Mouse (Mus musculus) heart, postnatal 36 days (tissue): ENCODE data around the gene Sypl2. TPM values are rescaled to one million over a fixed set of nuclear protein-coding genes. Genes with fewer than 3 reads are reported as not detected.
A peak's percentile ranks its signal among the peaks of the same experiment; 100 is the strongest.

Source experiments
- DNase-seq, 2 experiments: peaks; one replicate each; pipeline ENCODE4 v3.0.0; 2021 to 2022
- intact Hi-C: fragments of 180-260 bp; cut with DNase I; formaldehyde crosslinking; loops from one replicate; pipeline ENCODE4 v1.15.1; 2025
- total RNA-seq, 2 experiments: library from RNA; stranded (reverse); gene quantifications; 2 replicates each; pipeline ENCODE4 v1.2.3; 2021

Gene Sypl2
- total RNA-seq, 2 experiments from 2014 or later: 0.70 to 0.80 TPM

GRCm38 (mm10) chr3:108185460-108186097 lies 40.9 kb downstream of the Sypl2 start:
- intact Hi-C loops: no loop called here
- DNase-seq: no peak

- intact Hi-C loops: no loop called here
- DNase-seq: no peak
Observed at GRCm38 (mm10) chr3:108184742-108185141, 41.7 kb downstream of the Sypl2 start.

GRCm38 (mm10) chr3:108180514-108180913 lies 45.9 kb downstream of the Sypl2 start:
- intact Hi-C loops: no loop called here
- DNase-seq: no peak

- intact Hi-C loops: no loop called here
- no peak for DNase-seq
Observed at GRCm38 (mm10) chr3:108178756-108179715, 47.4 kb downstream of the Sypl2 start.

- peak; percentile 39 to 51 for DNase-seq
- intact Hi-C loops: no loop called here
Observed at GRCm38 (mm10) chr3:108174672-108175531, 51.5 kb downstream of the Sypl2 start.

GRCm38 (mm10) chr3:108169199-108169598 lies 57.2 kb downstream of the Sypl2 start:
- intact Hi-C loops: loop anchor here (5.0 kb wide), 1 partner anchor 83 kb away; no protein-coding TSS in a partner anchor
- no peak for DNase-seq

GRCm38 (mm10) chr3:108167499-108167898 lies 58.9 kb downstream of the Sypl2 start:
- DNase-seq: no peak

GRCm38 (mm10) chr3:108166486-108167211 lies 59.8 kb downstream of the Sypl2 start:
- intact Hi-C loops: loop anchor here (5.0 kb wide), 1 partner anchor 86 kb away; no protein-coding TSS in a partner anchor
- peak in 1 of 2 experiments; percentile 34 for DNase-seq

More at GRCm38 (mm10) chr3:108167499-108167898, 58.9 kb downstream of the Sypl2 start:
- intact Hi-C loops: loop anchor here (5.0 kb wide), 1 partner anchor 85 kb away; no protein-coding TSS in a partner anchor

- no peak for DNase-seq
- intact Hi-C loops: loop anchor here (2.0 to 5.0 kb wide), 2 partner anchors 87 to 223 kb away; no protein-coding TSS in a partner anchor
Observed at GRCm38 (mm10) chr3:108165532-108166315, 60.7 kb downstream of the Sypl2 start.

GRCm38 (mm10) chr3:108164807-108165206 lies 61.6 kb downstream of the Sypl2 start:
- peak; percentile 81 to 82 for DNase-seq
- intact Hi-C loops: loop anchor here (1.0 to 5.0 kb wide), 3 partner anchors 39 to 224 kb away; no protein-coding TSS in a partner anchor

- intact Hi-C loops: loop anchor here (1.0 to 2.0 kb wide), 2 partner anchors 40 to 225 kb away; no protein-coding TSS in a partner anchor
- DNase-seq: no peak
Observed at GRCm38 (mm10) chr3:108164091-108164490, 62.4 kb downstream of the Sypl2 start.

Other genes with a start within 250 kb of the Sypl2 start
- 100 to 1,000 TPM; 161 to 186 TPM for gene Gstm2, start 240.2 kb downstream of the Sypl2 start, total RNA-seq
- gene Gstm1, start 208.7 kb downstream of the Sypl2 start, total RNA-seq: 100 to 1,000 TPM; 265 to 324 TPM
- gene Gstm4, start 181.8 kb downstream of the Sypl2 start, total RNA-seq: 10 to 100 TPM; 12.3 to 13.3 TPM
- gene Ampd2, start 140.0 kb downstream of the Sypl2 start, total RNA-seq: 1 to 10 TPM; 4.6 to 5.1 TPM
- gene Gnat2, start 133.9 kb downstream of the Sypl2 start, total RNA-seq: not detected
- 10 to 100 TPM; 18.3 to 20.0 TPM for gene Gnai3, start 80.5 kb downstream of the Sypl2 start, total RNA-seq
- not detected for gene Gpr61, start 71.8 kb downstream of the Sypl2 start, total RNA-seq
- gene Amigo1, start 40.3 kb downstream of the Sypl2 start, total RNA-seq: 10 to 100 TPM; 15.1 to 15.5 TPM
- gene Cyb561d1, start 25.4 kb downstream of the Sypl2 start, total RNA-seq: 1 to 10 TPM; 5.3 to 5.5 TPM
- gene Atxn7l2, start 15.7 kb downstream of the Sypl2 start, total RNA-seq: 1 to 10 TPM; 2.6 to 3.2 TPM
- gene Psma5, start 30.3 kb upstream of the Sypl2 start, total RNA-seq: 10 to 100 TPM; 54.3 to 55.2 TPM
- 10 to 100 TPM; 18.7 to 20.3 TPM for gene Sort1, start 57.4 kb upstream of the Sypl2 start, total RNA-seq
- 10 to 100 TPM; 46.4 to 54.6 TPM for gene Mybphl, start 138.3 kb upstream of the Sypl2 start, total RNA-seq
- under 1 TPM; 0.39 to 0.68 TPM for gene Psrc1, start 157.2 kb upstream of the Sypl2 start, total RNA-seq
- gene Celsr2, start 188.9 kb upstream of the Sypl2 start, total RNA-seq: 1 to 10 TPM; 6.6 to 7.4 TPM
- 10 to 100 TPM; 82.6 to 83.9 TPM for gene Sars, start 218.6 kb upstream of the Sypl2 start, total RNA-seq